Mouse (Mus musculus) brain, embryonic 14.5 days (tissue): ENCODE measurements at regions not wholly inside any gene's neighbourhood (a gene's known extent, or its start where the extent isn't known, plus 50 kb on each side); places are given as distances from the start of the nearest gene placed in this dataset.

ENCODE experiments used
- DNase-seq: peaks from one replicate; pipeline ENCODE4 v3.0.0-alpha.2; 2011; ENCODE audit warnings: low read depth
- CTCF ChIP-seq: fragments of 200-500 bp; IDR thresholded peaks from 2 replicates; pipeline ENCODE4 v1.5.1; 2012; ENCODE audit warnings: inconsistent platforms, mild to moderate bottlenecking, moderate library complexity, borderline replicate concordance; ENCODE audit not compliant: insufficient read depth, insufficient read length; ENCODE audit errors: extremely low read depth
- POLR2A ChIP-seq: fragments of 200-500 bp; IDR thresholded peaks from 2 replicates; pipeline ENCODE4 v1.6.1; 2012; ENCODE audit warnings: mild to moderate bottlenecking, inconsistent platforms, borderline replicate concordance; ENCODE audit not compliant: poor library complexity, insufficient read depth, insufficient read length, severe bottlenecking; ENCODE audit errors: extremely low read depth

- no peak for TF ChIP-seq CTCF
- TF ChIP-seq POLR2A, result no peak
- DNase-seq, result no peak
These were observed 448.5 kb downstream of the Tmtc2 start for GRCm38 (mm10) chr10:105125736-105126135.

- DNase-seq, result peak; percentile 42
- TF ChIP-seq CTCF, result no peak
- no peak for TF ChIP-seq POLR2A
These were observed 454.0 kb downstream of the Tmtc2 start for GRCm38 (mm10) chr10:105120229-105120628.

- TF ChIP-seq CTCF (no peak), POLR2A (no peak)
- no peak for DNase-seq
These were observed 458.1 kb downstream of the Tmtc2 start for GRCm38 (mm10) chr10:105116138-105116537.

- no peak for DNase-seq
- TF ChIP-seq POLR2A (no peak), CTCF (no peak)
These were observed 459.3 kb downstream of the Tmtc2 start for GRCm38 (mm10) chr10:105114927-105115326.

- peak; percentile 78 for DNase-seq
- TF ChIP-seq CTCF (no peak), POLR2A (no peak)
These were observed 464.0 kb downstream of the Tmtc2 start for GRCm38 (mm10) chr10:105110247-105110646.

- TF ChIP-seq POLR2A (no peak), CTCF (no peak)
- DNase-seq, result no peak
These were observed 477.3 kb downstream of the Tmtc2 start for GRCm38 (mm10) chr10:105097045-105097331.

GRCm38 (mm10) chr10:105096323-105097044, 477.8 kb downstream of the Tmtc2 start:
- no peak for TF ChIP-seq POLR2A
- TF ChIP-seq CTCF, result no peak
- DNase-seq, result peak; percentile 63

GRCm38 (mm10) chr10:105095800-105096199, 478.5 kb downstream of the Tmtc2 start:
- DNase-seq, result peak; percentile 66
- no peak for TF ChIP-seq POLR2A
- TF ChIP-seq CTCF, result no peak

GRCm38 (mm10) chr10:105076892-105077291, 497.4 kb downstream of the Tmtc2 start:
- TF ChIP-seq CTCF (no peak), POLR2A (no peak)
- peak; percentile 72 for DNase-seq

- no peak for TF ChIP-seq CTCF
- TF ChIP-seq POLR2A, result no peak
- peak; percentile 60 for DNase-seq
These were observed 539.4 kb downstream of the Tmtc2 start for GRCm38 (mm10) chr10:105034711-105035386.

- DNase-seq, result peak; percentile 50
- TF ChIP-seq CTCF, result no peak
- no peak for TF ChIP-seq POLR2A
These were observed 553.7 kb downstream of the Tmtc2 start for GRCm38 (mm10) chr10:105020471-105021120.

- DNase-seq, result peak; percentile 20
- no peak for TF ChIP-seq POLR2A
- TF ChIP-seq CTCF, result no peak
These were observed 554.3 kb downstream of the Tmtc2 start for GRCm38 (mm10) chr10:105019774-105020470.
